Mouse (Mus musculus): ENCODE measurements around the gene Trim17.
A peak's percentile ranks its signal among the peaks of the same experiment; 100 is the strongest.

The Trim17 gene

DNA sequence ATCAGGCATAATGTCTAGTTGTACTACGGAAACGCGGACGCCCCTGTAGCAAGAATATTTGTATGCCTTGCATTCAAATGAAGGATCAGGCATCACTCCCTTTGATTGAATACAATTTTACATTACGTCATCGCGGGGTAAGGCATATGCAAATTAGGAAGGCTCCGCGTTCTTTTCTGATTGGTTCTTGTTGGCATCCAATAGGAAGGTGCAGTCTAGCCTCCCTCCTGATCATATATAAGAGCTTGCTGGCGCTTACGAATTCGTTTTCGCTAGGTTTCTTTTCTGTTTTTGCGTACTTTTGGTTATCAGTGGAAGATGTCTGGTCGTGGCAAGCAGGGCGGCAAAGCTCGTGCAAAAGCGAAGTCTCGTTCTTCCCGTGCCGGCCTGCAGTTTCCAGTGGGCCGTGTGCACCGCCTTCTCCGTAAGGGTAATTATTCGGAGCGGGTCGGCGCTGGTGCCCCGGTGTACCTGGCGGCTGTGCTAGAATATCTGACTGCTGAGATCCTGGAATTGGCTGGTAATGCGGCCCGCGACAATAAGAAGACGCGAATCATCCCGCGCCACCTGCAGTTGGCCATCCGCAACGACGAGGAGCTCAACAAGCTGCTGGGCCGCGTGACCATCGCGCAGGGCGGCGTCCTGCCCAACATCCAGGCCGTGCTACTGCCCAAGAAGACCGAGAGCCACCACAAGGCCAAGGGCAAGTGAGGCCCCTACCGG lies at the start of gene Trim17, which contains the start of gene Hist3h2a:
Gene Trim17 (plus strand): TSS at position 266 of the 723 bp plus-strand sequence.
Gene Hist3h2a (plus strand): TSS at position 266 of the 723 bp plus-strand sequence.
- DNase-seq (ENCODE audit: low read depth, low spot score): peak; percentile 96

DNA sequence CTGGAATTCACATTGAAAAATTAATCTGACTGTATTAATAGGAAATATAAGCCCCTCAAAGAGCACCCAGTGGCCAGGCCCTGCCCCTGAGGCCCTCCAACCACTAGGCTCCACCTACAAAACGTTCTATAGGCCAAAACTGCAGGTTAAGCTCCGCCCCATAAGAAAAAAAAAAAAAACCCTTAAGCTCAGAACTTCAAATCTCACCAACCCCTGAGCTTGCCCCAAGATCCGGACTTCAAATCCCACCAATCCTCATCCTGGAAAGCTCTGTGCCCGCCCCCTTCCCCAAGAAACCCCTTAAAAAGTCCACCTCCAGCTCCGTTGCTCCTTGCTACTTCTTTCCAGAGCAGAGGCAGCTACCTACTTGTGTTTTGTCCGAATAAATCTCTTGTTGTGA lies 49.6 kb upstream of the Trim17 start:
- peak; percentile 61 for DNase-seq (ENCODE audit: low read depth, low spot score)

DNA sequence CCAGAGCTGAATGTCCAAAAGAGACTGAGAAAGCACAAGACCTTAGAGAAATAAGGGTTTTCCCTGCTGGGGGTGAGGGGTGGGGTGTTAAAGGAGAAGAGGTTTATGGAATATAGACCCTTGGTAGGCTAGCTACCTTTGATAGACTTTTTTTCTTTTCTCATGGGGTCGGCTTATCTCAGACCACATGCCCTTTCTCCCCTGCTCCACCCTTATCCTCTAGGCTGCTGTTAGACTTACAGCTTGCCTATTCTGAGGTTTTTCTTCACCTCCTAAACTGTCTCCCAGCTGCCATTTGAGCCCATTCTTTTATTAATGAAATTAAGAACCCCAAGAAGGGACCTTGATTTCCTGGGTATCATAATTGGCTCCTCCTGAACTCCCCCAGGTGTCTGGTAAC lies 40.7 kb upstream of the Trim17 start:
- DNase-seq (ENCODE audit: low read depth, low spot score): no peak

DNA sequence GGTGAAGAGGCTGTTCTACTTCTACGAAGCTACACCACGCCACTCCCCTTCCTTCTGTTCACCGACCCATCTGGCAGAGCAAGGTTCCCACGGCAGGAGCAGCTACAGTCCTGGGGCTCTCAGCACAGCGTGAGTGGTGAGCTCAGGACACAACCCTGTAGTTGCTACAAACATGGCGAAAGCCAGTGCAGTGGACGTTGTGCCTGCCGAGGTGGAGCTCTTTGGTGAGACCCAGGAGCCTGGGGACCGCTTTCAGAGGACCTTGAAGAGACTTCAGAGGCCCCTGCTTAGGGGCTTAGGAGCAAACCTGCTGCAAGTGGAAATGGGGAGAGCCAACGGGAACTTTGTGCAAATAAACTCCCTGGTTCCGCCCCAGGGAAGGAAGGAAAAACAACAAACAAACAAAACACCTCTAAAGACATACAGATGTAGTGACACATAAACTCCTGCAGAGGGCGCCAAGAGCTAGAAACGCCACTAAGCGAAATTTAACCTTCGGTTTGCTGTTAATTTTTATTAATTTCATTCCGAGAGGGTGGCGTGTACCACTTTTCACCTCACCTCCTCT lies 39.9 kb upstream of the Trim17 start:
- DNase-seq (ENCODE audit: low read depth, low spot score): peak; percentile 60

DNA sequence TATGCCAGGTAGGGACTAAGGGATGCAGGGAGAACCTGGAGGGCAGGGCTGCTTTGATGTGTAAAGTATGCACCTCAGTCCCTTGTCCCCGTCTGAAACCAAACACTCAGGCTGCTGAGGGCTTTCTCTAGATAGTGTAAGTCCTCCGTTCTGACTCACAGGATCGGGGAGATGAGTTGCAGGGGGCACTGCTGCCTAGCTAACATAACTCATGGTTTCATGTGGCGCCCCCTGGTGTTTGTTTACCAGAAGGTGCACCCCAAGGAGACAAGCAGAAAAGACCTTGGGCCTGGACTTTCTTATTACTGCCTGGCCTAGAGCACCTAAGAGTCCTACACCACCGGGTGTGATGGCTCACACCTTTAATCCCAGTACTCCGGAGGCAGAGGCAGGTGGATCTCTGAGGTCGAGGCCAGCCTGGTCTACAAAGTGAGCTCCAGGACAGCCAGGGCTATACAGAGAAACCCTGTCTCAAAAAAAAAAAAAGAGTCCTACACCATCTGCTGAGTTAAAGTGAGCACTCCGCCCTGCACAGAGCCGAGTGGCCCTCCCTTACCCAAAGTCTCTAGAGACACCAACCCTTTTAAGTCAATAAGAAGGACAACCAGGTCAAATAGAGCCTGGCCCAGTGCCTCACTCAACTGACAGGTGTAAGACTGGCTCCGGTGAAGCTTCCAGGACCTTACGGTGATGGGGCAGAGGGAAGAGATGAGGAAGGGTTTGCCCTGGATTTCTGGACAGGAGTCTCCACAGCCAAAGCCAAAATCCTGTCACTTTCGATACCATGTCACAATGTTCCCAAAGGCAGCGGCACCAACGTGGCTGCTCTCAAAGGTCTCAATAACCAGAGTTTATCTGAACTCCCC lies 37.4 kb upstream of the Trim17 start:
- DNase-seq (ENCODE audit: low read depth, low spot score): peak; percentile 73

DNA sequence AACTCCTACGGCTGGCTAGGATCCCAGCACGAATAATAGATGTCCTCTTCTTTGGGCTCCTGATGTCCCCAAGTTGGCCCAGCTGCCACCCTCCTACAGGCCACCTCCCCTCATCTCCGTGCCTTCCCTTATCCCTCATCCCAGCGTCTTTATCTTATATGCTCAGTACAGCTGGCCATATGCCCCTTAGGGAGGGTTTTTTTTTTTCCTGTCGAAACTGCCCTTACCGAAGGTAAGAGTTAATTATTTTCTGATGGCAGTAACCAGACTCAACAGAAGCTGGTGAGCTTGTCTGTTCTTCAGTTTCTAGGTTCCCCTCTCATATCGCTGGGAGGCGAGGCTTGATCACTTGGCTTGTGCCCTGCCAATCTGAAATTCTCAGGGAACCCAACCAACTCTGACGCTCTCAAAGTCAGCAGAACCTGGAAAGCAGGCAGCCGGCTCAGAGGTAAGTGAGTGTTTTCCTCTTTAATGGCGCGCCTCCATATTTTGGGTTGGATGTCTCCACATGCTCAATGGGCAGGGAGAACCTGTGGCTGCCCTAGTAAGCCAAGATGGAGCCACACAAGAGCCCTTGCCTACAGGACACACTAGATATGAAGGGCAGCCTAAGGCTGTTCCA lies 36.6 kb upstream of the Trim17 start, which contains the start of gene Btnl10:
Gene Btnl10 (plus strand): TSS at position 164 of the 622 bp plus-strand sequence.
- no peak for DNase-seq (ENCODE audit: low read depth, low spot score)

DNA sequence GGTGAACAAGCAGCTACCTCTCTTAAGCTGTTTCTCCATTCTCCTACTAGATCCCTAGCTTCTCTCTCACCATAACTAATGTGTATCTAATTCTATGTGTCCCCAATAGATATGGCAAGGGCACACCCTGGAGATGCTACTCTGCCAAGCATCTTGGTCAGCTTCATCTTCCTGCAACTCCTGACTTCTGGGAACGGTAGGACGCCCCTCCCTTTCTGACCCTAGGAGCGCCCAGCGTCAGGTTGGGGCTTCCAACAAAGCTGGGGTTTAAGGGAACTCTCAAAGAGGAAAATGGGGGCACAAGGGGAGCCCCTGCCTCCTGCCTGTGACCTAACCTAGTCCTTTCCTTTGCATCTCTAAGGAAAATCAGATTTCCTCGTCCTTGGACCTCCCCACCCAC lies 35.7 kb upstream of the Trim17 start:
- no peak for DNase-seq (ENCODE audit: low read depth, low spot score)

DNA sequence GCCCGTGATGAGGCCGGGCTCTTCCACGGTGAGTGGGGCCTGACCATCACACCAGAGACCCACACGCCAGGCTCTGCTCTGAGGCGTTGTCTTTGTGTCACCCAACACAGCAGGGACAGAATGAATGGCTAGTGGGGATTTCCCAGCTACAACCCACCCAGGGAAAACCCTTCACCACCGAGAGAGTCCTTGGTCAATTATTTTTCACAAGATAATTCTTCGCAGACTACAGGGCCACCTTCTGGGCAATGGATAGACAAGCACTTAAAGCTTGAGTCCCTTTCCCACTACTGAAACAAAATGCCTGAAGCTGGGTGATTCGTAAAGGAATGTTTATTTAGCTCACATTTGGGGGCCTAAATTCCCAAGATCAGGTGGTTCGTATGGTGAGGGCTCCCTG lies 32.1 kb upstream of the Trim17 start:
- no peak for DNase-seq (ENCODE audit: low read depth, low spot score)

DNA sequence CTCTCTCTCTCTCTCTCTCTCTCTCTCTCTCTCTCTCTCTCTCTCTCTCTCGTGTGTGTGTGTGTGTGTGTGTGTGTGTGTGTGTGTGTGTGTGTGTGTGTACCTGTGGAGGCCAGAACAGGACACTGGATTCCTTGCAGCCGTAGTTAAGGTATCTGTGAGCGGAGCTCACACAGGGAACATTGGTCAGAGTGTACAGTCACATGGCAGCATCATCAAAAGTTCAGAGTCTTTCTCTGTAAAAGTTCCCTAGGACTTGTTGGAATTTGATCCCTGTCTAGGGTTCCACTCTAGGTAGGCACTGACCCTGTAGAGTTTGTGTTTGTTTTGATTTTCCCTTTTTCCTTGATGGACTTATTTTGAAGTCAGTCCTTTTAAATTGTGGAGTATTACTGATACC lies 27.8 kb upstream of the Trim17 start:
- DNase-seq (ENCODE audit: low read depth, low spot score): no peak

DNA sequence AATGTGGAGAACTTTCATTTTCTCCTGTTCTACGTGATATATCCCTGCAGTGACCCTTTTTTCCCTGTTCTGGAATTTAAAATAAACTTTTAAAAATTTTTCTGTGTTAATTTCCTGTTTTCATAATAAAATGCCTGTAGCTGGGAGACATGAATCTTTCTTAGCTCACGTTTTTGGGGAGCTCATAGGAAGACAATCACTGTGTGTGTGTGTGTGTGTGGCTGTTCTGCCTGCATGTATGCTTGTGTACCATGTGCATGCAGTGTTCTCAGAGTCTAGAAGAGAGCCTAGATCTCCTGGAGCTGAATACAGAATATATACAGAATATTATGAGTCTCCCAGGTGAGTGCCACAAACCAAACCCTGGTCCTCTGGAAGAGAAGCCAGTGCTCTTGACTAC lies 27.4 kb upstream of the Trim17 start:
- no peak for DNase-seq (ENCODE audit: low read depth, low spot score)

DNA sequence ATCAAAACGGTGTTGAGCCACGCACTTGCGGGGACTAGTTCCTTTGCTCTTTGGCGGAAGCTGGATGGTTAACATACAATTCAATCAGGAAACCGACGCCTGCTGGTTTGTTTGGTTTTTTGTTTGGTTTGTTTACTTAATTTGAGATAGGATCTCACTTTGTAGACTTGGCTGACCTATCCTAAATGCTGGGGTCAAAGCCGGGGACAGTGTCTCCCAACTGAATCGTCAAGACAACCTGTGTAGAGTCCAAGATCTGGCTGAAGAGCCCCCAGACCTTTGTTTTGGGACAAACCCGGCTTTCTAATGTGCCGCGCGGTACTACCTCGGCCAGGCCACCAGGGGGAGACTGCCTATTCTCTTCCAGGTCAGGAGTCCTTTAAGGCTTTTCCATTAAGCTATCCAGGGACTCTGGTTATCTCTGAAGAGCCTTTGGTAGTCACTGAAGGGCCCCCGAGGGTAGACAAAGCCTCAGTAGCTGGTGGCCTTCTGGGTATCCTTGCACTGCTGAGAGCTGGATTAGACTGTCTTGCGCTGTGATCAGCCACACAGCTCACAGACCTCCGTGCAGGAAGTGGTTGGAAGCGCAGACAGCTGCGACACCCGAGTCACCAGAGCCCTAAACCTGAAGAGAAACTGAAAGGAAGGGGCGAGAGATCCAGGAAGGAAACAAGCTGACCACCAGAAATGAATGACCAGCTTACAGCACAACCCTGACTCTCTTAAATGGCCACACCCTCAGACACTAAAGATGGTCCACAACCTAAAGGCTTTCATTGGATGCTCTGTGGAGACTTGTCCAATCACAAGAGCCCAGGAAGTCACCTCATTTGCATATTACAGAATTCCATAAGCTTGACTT lies 26.5 kb upstream of the Trim17 start:
- DNase-seq (ENCODE audit: low read depth, low spot score): peak; percentile 89

DNA sequence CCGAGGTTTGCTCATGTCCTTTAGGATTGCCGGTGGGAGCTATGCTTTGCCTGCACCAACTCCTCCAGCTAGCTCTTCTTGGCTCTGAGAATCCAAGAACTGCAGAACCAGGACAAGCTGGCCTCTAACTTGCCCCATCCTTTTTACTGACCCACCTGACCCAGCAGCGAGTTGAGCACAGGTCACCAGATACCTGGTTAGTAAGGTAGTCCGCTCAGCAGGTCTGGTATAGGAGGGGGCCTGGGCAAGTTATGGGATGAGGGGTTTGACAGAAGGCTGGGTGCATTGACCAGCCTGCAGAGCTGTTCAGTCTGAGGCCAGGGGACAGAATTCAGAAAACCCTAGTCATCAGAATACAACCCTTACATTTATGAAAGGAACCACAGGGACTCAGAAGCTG lies 25.4 kb upstream of the Trim17 start:
- no peak for DNase-seq (ENCODE audit: low read depth, low spot score)

DNA sequence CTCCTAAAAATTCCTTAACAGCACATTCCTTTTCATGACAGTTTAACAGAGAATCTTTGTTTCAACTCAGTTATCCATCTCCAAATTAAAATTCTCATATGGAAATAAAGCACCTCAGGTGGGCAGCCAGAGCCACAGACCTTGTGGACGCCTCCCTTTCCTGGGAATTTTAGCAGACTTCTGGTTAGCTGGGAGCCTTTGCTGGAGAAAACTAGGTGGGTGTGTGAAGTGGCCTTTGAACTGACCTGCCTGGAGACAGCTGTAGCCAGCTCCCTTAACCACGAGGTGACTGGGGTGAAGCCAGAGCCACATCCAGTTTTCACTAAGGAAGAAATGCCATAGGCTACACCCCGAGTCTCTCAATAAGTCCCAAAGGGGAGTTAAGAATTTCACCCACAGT lies 24.8 kb upstream of the Trim17 start:
- DNase-seq (ENCODE audit: low read depth, low spot score): no peak

DNA sequence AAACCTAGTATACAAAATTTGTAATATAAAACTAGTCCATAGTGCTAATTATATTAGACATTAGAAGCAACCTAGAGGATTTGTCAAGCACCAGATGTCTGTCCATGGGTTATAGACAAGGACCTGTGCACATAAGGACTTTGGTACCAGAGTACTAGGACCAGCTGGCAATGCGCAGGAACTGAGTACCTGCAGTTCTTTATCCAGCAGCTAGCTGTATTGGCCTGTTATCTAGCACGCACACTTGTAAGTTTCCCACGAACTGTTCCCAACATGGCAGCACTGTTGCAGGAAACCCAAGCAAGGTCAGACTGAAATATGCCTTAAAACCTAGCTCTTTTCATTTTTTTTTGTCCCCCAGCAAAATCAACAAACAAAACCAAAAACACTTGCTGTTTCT lies 24.2 kb upstream of the Trim17 start:
- DNase-seq (ENCODE audit: low read depth, low spot score): no peak

DNA sequence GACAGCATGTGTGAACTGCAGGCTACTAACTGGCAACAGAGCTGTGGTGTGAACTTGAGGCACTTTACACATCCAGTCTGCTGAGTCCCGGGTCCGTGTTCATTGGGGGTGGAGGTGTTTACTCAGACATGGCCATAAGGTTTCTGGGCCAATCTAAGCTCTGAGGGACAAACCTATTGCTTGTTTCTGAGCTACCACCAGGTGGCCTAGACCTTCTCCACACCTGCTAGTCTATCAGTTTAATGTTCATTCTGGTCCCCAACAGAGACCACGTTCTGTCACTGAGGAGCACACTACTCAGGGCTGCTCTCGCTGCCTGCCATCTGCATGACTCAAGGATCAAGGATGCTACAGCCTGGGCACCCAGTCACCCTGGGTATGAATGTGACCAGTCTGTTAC lies 22.9 kb upstream of the Trim17 start:
- DNase-seq (ENCODE audit: low read depth, low spot score): peak; percentile 40

DNA sequence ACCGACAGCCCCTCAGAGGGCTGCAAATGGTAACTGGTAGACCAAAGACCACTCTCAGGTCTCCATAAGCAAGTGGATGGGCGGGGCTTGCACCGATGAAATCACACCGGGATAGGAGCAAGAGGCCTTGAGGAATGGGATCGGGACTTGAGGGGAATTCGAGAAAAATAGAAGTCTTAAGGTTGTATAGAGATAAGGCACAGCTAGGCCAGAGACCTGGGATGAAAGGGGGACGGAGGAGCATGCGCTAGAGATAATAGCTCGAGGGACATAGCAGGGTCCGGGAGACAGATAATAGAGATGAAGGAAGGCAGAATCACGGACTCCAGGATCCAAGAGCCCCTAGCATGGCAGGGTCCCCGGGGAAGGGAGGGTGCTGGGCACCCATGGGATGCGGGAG lies 16.6 kb upstream of the Trim17 start:
- no peak for DNase-seq (ENCODE audit: low read depth, low spot score)

DNA sequence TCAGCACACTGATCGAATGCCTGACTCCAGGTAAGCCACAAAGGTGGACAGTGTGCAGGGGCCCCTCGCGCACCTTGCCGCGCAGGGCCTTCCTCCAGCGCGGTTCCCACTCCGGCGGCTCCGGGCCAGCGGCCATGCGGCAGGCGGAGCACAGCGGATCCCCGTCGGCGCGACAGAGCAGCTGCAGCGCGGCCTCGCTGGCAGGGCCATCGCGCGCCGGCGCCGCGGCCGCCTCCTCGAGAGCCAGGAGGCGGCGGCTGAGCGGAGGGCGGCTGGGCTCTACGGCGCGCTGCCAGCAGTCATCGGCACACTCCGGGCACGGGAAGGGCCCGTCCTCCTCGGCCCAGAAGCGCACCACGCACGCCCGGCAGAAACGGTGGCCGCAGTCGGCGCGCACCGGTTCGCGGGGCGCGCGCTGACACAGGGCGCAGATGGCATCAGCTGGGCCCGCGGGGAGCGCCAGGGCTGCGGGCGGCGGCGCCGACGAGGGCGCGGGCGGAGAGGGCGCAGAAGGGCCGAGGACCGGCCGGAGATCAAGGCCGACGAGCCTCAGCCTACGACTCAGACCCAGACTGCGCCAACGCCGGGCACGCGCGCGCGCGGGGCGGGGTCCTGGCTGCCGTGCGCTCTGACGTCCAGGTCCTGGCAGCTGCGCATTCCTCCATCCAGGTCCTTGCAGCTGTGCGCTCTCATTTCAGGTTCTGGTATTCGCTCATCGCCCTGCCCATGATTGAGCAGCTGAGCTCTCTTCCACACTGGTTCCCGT lies 16.0 kb upstream of the Trim17 start, which contains the start of gene Rnf187:
Gene Rnf187 (minus strand): TSS at position 595 of the 766 bp plus-strand sequence.
- peak; percentile 92 for DNase-seq (ENCODE audit: low read depth, low spot score)

DNA sequence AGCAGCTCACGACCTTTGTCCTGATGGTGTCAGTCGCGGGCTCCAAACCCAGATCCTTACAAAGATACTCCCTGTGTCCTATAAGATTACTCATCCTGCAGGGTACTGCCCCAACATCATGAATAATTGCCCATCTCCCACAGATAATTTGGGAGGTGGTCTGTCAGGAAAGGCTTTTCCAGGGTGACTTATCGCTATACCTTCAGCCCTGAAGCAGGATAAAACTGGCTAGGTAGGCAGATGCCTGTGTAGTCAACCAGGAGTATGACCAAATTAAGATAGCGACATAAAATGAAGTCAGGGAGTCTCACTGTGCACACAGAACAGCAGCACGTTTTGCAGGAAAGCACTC lies 15.4 kb upstream of the Trim17 start:
- no peak for DNase-seq (ENCODE audit: low read depth, low spot score)

DNA sequence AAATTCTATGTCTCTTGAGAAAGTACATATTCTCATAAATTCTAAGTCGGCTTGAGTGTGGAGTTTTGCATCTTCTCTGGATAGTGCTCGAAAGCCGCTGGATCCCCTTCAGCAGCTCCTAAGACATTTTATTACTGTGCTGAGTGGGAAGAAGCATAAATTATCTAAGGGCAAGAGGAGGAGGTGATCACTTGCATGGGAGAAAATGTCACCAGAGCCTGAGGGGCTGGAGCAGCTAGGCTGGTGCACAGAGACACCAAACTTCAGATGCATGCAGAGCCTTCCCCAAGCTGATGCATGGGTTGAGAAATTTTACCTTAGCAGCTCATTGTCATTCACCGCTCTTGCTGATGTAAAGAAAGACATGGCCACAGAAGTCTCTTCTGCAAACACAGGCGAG lies 10.3 kb upstream of the Trim17 start:
- no peak for DNase-seq (ENCODE audit: low read depth, low spot score)

DNA sequence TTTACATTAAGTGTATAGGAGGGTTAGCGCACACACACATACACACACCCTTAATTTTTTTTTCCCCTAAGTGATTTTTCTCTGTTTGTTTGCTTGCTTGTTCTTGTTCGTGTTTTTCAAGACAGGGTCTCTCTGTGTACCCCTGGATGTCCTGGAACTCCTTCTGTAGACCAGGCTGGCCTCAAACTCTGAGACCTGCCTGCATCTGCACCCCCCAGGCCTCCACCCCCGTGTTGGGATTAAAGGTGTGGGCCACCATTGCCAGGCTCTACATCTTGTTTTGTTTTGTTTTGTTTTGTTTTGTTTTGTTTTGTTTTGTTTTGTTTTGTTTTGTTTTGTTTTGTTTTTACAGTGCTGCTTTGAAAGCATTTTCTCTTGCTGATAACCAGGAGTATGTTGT lies 7.2 kb upstream of the Trim17 start:
- DNase-seq (ENCODE audit: low read depth, low spot score): no peak

All from CD4-positive helper T cell, adult 2 months (primary cell).